Mouse (Mus musculus) forelimb bud, embryonic 11.5 days (tissue): ENCODE measurements around the gene Usp50.

ENCODE experiments used
- DNase-seq: peaks from one replicate; pipeline ENCODE4 v3.0.0-alpha.2; 2012; ENCODE audit warnings: low read depth, low spot score

Usp50 gene

DNA sequence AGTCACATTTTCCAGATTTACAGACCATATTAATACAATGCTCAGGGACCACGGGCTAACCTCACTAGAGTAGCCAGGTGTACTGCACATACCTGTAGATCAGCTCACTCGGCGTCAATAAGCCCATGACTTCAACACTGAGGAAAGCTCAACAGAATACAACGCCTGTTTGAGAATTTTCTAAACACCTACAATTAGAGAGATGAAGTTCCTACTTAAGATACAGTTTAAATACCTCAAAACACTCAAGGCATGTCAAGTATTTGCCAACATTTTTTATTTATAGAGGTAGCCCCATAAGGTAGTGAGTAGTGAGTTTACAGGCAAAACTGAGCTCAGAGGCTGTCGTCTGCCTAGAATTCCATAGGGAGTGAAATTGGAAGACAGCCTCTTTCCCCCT, 39.9 kb downstream of the Usp50 start:
- DNase-seq: no peak

GRCm38 (mm10) chr2:126740314-126740713, 43.0 kb downstream of the Usp50 start:
- no peak for DNase-seq

- no peak for DNase-seq
Measured at GRCm38 (mm10) chr2:126735339-126736073, 47.8 kb downstream of the Usp50 start.

GRCm38 (mm10) chr2:126730502-126730901, 52.8 kb downstream of the Usp50 start:
- no peak for DNase-seq

GRCm38 (mm10) chr2:126729207-126729606, 54.1 kb downstream of the Usp50 start:
- DNase-seq: no peak

DNA sequence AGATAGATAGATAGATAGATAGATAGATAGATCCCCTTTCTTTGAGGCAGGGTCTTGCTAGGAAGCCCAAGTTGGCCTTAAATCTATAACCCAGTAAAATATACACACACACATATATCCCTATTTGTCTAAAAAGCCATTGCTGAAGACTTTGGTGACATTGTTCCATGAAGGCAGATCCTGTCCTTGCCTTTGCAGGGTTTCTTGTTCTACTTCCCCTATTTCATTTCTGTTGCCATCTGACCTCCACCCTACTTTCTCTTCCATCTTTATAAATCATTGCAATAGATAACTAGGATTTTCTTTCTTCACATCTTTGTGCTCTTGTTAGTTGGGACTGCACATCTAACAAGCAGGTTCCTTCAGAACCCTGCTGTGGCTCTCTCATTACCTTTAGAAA, 70.3 kb downstream of the Usp50 start:
- no peak for DNase-seq

- no peak for DNase-seq
Measured at GRCm38 (mm10) chr2:126712526-126712925, 70.7 kb downstream of the Usp50 start.

DNA sequence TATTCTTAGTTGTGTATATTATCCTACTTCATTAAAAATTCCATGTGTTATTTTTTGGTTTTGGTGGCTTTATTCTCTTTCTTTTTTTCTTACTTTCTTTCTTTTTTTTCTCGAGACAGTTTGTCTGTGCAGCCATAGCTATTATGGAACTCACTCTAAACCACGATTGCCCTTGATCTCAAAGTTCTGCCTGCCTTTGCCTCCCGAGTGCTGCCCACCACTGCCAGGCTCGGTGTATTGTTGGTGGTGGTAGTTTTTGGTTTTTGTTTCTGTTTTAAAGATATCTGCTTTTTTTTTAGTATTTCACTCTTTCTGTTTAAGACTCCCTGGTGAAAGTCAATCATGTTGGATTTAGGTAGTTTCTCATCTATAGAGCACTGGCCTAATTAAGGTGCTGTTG, 74.9 kb downstream of the Usp50 start:
- no peak for DNase-seq

DNA sequence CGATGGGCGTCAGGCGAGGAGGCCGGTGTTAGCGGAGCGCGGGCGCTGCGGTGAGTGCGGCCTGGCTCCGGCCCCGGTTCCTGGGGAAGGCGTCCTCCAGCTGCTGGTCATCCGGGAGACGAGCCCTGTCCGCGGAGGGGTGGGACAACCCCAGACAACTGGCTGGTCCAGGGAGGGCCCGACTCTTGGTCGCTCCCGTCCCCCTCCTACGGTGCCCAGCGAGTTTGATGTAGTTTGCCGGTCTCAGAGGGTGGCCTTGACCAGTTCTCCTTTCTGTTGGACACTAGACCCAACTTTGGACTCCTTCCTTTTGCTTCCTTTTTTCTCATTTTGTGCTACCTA, 75.9 kb downstream of the Usp50 start:
- DNase-seq: peak; percentile 5

GRCm38 (mm10) chr2:126706759-126707437, 76.4 kb downstream of the Usp50 start, which contains the start of gene Usp8:
Gene Usp8, plus strand, starts transcription at chr2:126707328.
- DNase-seq: peak; percentile 95

- DNase-seq: no peak
Measured at GRCm38 (mm10) chr2:126695285-126695684, 88.0 kb downstream of the Usp50 start.

DNA sequence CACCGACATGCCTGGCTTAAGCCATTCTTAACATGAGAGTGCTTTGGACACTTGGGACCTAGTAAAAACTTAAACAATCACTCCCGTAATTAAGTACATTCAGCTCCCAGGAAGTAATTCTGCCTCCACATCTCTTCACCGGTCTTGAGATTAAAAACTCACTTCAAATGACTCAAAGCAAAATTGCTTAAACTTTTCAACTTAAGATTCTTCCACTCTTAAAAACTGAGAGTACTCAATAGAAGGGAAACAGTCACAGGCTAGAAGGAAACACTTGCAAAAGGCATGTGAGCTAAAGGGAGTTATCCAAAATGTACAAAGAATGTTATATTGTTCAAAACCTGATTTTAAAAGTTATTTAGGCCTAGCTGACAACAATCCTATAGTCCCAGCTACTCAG, 92.0 kb downstream of the Usp50 start:
- no peak for DNase-seq

DNA sequence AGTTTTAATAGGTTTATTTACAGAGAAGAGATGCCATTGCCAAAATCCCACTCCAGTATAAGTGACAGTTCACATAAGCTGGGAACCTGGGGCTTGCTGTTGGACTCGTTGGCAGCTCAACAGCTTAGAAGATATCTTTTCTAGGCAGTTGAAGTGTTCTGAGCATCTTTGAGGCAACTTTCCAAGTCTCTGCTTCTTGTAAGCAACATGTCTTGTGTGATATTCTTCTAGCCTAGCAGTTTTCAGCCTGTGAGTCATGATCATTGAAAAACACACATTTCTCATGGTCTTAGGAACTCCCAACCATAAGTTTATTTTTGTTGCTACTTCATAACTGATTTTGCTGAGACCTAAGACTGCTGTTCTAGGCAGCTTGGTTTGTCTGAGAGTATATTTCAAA, 100.3 kb downstream of the Usp50 start:
- DNase-seq: no peak

DNA sequence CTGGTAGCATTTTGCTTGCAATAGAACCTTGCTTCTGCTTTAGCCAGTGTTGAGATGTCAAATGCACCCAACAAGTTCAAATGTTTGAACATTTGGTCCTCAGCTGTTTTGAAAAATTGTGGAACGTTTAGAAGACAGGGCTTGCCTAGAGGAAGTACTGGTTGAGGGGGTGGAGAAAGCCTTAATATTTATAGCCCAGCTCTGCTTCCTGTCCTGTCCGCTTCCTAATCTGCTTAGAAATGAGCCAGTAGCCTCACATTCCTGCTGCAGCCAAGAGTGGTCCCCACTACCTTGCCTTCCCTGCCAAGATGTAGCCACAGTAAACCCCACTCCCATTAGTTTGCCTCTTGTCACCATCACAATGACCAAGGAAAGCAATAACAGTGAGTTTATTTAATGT, 100.9 kb downstream of the Usp50 start:
- DNase-seq: no peak

DNA sequence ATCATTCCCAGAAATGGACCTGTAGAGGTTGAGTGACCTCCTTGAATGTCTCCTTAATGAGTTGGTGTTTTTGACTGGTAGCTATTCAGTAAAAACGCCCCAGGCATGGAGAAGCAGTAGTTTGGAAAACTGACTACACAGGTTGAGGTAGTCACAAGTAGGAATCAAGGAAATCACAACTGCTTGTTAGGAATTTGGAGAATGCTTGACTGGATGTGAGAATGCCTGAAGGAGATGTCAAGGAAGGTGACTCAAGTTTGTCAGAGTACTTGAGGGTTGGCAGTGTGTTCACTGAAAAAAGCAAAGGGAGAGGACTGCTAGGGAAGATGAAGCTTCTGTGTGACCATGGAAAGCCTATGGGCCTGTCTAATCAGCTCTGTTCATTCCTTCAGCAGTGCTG, 105.9 kb downstream of the Usp50 start:
- no peak for DNase-seq

DNA sequence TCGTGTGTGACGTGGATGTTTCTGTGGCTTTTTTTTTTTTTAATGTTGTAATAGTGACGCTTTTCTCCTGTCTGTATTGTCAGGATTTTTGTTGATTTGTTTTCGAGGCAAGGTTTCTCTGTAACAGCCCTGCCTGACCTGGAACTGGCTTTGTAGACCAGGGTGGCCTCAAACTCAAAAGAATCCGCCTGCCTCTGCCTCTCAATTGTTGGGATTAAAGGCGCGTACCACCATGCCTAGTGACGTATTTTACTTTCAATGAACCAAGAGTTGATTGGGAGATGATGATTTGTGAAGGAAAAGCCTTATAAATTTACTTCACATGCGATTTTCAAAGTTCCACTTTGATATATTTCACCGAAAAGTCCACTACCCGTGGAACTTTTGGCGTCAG, 107.2 kb downstream of the Usp50 start, which contains the start of gene Gabpb1:
Gene Gabpb1 (minus strand): TSS at position 216 of the 394 bp plus-strand sequence.
- DNase-seq: peak; percentile 11

DNA sequence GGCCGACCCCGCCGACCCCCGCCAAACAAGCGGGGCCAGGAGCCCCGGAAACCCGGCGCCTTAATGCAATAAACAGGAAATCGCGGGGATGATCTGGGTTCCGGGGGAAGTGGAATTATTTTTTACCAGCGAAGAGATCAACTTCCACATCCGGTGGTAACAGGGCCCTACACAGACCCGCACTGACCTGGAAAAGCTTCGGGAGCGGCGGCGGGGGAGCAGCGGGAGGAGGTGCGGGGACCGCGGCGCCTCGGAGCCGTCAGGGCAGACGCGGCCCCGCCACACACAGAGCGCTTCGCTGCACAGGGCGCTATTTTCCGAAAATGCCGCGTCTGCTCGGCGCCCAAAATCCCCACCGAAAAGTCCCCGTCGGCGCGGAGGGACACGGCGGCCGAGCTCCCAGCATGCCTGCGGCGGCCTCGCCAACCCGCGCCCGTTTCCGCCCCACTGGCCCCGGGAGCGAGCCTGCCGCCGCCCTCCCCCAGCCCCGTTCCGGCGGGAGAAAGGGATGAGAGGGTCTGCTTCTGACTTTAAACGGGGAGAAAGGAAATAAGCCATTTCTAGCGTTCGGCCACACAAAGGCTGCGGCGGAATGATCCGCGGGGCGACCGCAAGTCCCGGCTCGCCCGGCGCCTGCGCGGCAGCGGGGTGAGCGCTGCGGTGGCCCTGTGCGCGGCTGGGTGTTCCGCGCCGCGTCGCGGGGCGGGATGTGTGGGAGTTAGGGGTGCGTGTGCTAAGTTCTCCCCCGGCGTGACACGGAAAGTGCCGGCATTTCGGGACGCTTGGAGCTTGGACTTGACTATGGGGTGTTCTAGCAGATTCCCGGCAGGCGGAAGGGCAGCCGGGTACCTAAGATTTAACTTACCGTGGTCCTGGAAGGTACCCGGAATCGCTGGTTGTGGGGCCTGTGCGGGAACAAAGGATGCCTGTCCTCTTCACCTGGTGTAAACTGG, 107.8 kb downstream of the Usp50 start:
- peak; percentile 90 for DNase-seq

DNA sequence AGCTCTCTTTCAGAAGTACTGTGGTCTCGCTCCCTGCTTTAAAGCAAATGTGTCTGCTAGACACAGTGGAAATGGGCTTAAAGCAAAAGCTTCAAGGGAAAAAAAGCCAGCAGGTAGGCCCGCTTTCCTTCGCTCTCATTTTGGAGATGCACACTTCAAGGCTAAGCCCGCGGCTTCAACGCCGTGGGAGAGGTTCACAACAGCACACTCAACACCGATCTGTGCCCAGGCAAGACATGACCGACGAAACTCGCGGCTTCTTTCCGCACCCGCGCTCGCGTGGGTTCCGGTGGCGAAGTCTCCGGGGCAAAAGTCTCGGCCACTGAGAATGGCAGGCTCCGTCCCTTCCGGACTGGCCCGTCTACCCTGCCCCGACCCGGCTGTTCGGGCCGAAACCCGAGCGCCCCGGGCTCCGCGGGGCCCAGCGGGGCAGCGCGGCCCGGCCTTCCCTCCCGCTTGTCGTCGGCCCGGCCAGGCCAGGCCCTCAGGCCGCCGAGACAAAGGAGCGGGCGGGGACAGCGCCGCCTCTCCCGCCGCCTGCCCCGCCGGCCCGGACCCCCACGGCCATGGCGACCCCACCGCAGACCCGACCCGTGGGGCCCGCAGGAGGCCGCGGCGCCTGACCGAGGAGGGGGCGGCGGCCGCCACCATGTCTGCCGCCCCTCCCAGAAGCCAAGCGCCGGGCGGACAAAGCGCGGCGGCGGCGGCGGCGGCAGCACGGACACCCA, 108.7 kb downstream of the Usp50 start:
- DNase-seq: peak; percentile 42

GRCm38 (mm10) chr2:126673317-126674242, 109.7 kb downstream of the Usp50 start:
- no peak for DNase-seq

- DNase-seq: no peak
Measured at GRCm38 (mm10) chr2:126668621-126669252, 114.5 kb downstream of the Usp50 start.
